Mouse (Mus musculus) limb, embryonic 14.5 days (tissue): ENCODE data around the gene Rbms1. TPM values are rescaled to one million over a fixed set of nuclear protein-coding genes. Genes with fewer than 3 reads are reported as not detected.

Experiments
- ATAC-seq: fragments of 200-750 bp; cut with Nextera tagmentation; 2 replicates; pipeline ENCODE4 v1.8.0; 2017; ENCODE audit warnings: low read depth, moderate number of reproducible peaks, moderate TSS enrichment; ENCODE audit not compliant: low FRiP score
- DNase-seq: peaks from one replicate; pipeline ENCODE4 v3.0.0-alpha.2; 2015; ENCODE audit warnings: low spot score
- H3K27ac ChIP-seq: fragments of 300-500 bp; sonication (generic); replicated peaks from 2 replicates; pipeline ENCODE4 v1.5.1; 2014; ENCODE audit warnings: low read depth, mild to moderate bottlenecking, low read length, moderate library complexity, mixed read lengths
- H3K27me3 ChIP-seq: fragments of 300-500 bp; sonication (generic); 2 replicates; pipeline ENCODE4 v1.6.1; 2014; ENCODE audit warnings: low read length, mixed read lengths; ENCODE audit not compliant: control insufficient read depth, insufficient read depth
- H3K36me3 ChIP-seq: fragments of 300-500 bp; sonication (generic); 2 replicates; pipeline ENCODE4 v1.6.1; 2014; ENCODE audit warnings: mild to moderate bottlenecking, low read length, moderate library complexity, mixed read lengths; ENCODE audit not compliant: control insufficient read depth, insufficient read depth
- H3K4me1 ChIP-seq: fragments of 300-500 bp; sonication (generic); 2 replicates; pipeline ENCODE4 v1.6.1; 2014; ENCODE audit warnings: antibody characterized with exemption, low read length, mixed read lengths; ENCODE audit not compliant: control insufficient read depth, insufficient read depth
- H3K4me2 ChIP-seq: fragments of 300-500 bp; sonication (generic); replicated peaks from 2 replicates; pipeline ENCODE4 v1.6.1; 2014; ENCODE audit warnings: low read depth, mild to moderate bottlenecking, low read length, moderate library complexity; ENCODE audit not compliant: severe bottlenecking
- H3K4me3 ChIP-seq: fragments of 300-500 bp; sonication (generic); replicated peaks from 2 replicates; pipeline ENCODE4 v1.5.1; 2014; ENCODE audit warnings: low read length
- H3K9ac ChIP-seq: fragments of 300-500 bp; sonication (generic); 2 replicates; pipeline ENCODE4 v1.6.1; 2014; ENCODE audit warnings: mild to moderate bottlenecking, low read depth, low read length, moderate library complexity; ENCODE audit not compliant: severe bottlenecking
- H3K9me3 ChIP-seq: fragments of 300-500 bp; sonication (generic); 2 replicates; pipeline ENCODE4 v1.6.1; 2016; ENCODE audit warnings: low read length; ENCODE audit not compliant: control insufficient read depth
- POLR2A ChIP-seq: fragments of 200-500 bp; IDR thresholded peaks from 2 replicates; pipeline ENCODE4 v1.8.0; 2012; ENCODE audit warnings: inconsistent platforms, mild to moderate bottlenecking, moderate library complexity, borderline replicate concordance; ENCODE audit not compliant: insufficient read depth, insufficient read length; ENCODE audit errors: extremely low read depth
- WGBS: fragments of 180-500 bp; shearing (Covaris S2); extraction: QIAGEN DNeasy Blood & Tissue Kit; methylation state at CpG from one replicate; pipeline ENCODE4 v1.1.7; 2014; 5-methylcytosine and 5-hydroxymethylcytosine counted together
- polyA plus RNA-seq, 2 experiments: library from polyadenylated mRNA; depleted of rRNA in 1 of 2; stranded (reverse) in 1 of 2; unstranded in 1 of 2; fragments of >200 nt; fragmentation: Nextera tagmentation in 1 of 2; extraction: Ambion mirVana in 1 of 2; gene quantifications; 2 replicates each; pipeline versions ENCODE4 v1.2.1 to v1.2.3; 2012 to 2014

Rbms1 gene
- polyA plus RNA-seq, 2 experiments: 84.9 to 118 TPM

DNA sequence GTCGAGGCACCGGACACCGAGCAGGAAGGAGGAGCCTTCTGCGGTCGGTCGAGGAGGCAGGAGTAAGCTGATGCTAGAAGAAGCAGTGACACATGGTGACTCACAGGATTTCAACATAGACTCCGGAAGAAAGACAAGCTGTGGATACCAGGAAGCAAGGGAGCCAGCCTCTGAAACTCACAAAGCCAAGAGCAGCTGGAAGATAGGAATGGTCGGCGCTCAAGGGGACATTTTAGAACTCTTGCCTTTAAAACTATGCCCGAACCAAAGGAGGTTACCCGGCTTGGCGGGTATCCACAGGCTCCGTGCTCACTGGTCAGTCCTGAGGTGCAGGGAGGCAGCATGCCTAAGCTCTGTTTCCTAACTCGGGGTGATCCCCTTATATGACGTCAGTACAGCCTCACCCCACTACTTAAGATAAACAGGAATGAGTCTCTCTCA is 61.5 kb downstream of the Rbms1 start:
- no peaks in the 10 kb centered on the region for H3K36me3 ChIP-seq
- no peak for TF ChIP-seq POLR2A
- ATAC-seq (no peak), DNase-seq (no peak)
- no peak overlapping the region for H3K27ac ChIP-seq
- no peak overlapping the region for H3K4me3 ChIP-seq
- peaks cover 9% of the 10 kb centered on the region for H3K4me1 ChIP-seq
- 84% methylated on average over 15 of the region's 15 CpGs for WGBS
- no peak overlapping the region for H3K4me2 ChIP-seq
- no peaks in the 10 kb centered on the region for H3K27me3 ChIP-seq
- H3K9me3 ChIP-seq: no peaks in the 10 kb centered on the region
- H3K9ac ChIP-seq: no peak overlapping the region

GRCm38 (mm10) chr2:60901013-60901412 is 62.0 kb downstream of the Rbms1 start:
- no peak overlapping the region for H3K27ac ChIP-seq
- ATAC-seq (no peak), DNase-seq (no peak)
- no peaks in the 10 kb centered on the region for H3K36me3 ChIP-seq
- no peak overlapping the region for H3K9ac ChIP-seq
- no peaks in the 10 kb centered on the region for H3K9me3 ChIP-seq
- no peak overlapping the region for H3K4me2 ChIP-seq
- H3K27me3 ChIP-seq: no peaks in the 10 kb centered on the region
- no peak overlapping the region for H3K4me3 ChIP-seq
- H3K4me1 ChIP-seq: peaks cover 9% of the 10 kb centered on the region
- TF ChIP-seq POLR2A: no peak
- 90% methylated on average over 6 of the region's 6 CpGs for WGBS

DNA sequence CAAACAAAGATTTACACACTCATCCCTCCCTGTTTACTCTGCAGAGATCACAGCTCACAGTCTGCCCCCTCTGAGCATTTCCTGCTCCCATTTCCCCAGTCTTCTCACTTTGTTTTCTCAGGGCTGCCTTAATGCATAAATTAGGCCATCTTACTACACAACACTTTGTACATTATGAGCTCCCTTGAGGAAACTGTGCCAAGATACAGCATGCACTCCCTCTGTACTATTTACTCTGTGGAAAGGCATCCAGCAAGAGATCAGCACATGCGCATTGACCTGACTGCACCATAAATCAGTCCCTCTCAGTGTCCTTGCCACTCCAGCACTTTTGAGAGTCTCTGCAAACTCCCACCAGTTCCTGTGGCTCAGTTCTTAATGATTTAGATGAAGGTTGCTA is 70.0 kb downstream of the Rbms1 start:
- Histone ChIP-seq H3K4me3 (no peak overlapping the region), H3K4me1 (no peaks in the 10 kb centered on the region), H3K36me3 (no peaks in the 10 kb centered on the region), H3K27me3 (no peaks in the 10 kb centered on the region), H3K4me2 (no peak overlapping the region), H3K27ac (no peak overlapping the region), H3K9me3 (no peaks in the 10 kb centered on the region), H3K9ac (no peak overlapping the region)
- 85% methylated on average over 1 of the region's 1 CpGs for WGBS
- TF ChIP-seq POLR2A: no peak
- ATAC-seq: no peak
- DNase-seq: no peak

GRCm38 (mm10) chr2:60883931-60884330 is 79.1 kb downstream of the Rbms1 start:
- Histone ChIP-seq H3K36me3 (no peaks in the 10 kb centered on the region), H3K4me3 (no peak overlapping the region), H3K27me3 (no peaks in the 10 kb centered on the region), H3K9ac (no peak overlapping the region), H3K27ac (no peak overlapping the region), H3K4me2 (no peak overlapping the region), H3K4me1 (peaks cover 20% of the 10 kb centered on the region), H3K9me3 (no peaks in the 10 kb centered on the region)
- DNase-seq (no peak), ATAC-seq (no peak)
- TF ChIP-seq POLR2A: no peak
- 42% methylated on average over 4 of the region's 4 CpGs for WGBS

DNA sequence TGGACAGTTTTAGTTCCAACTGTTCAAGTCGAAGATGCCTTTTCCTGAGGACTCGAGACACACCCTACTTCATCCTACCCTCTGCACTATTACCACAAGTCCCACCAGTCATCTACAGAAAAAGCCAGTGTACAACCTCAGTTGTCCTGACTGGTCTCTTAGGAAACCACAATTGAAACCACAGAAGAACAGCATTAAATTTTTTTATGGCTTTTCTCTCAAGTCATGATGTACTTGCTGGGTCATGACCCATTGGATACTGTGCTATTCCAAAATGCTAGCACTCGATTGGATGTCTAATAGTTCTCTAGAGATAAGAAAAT is 80.0 kb downstream of the Rbms1 start:
- no peaks in the 10 kb centered on the region for H3K27me3 ChIP-seq
- 0 out of 2 replicates have a peak, but pooled peaks cover 4% of the 10 kb centered on the region for H3K36me3 ChIP-seq
- TF ChIP-seq POLR2A: no peak
- no peaks in the 10 kb centered on the region for H3K9me3 ChIP-seq
- ATAC-seq (no peak), DNase-seq (no peak)
- H3K4me1 ChIP-seq: peaks cover 28% of the 10 kb centered on the region
- no peak overlapping the region for H3K4me3 ChIP-seq
- H3K4me2 ChIP-seq: no peak overlapping the region
- no peak overlapping the region for H3K27ac ChIP-seq
- WGBS: 67% methylated on average over 3 of the region's 3 CpGs
- no peak overlapping the region for H3K9ac ChIP-seq
